Mouse (Mus musculus): ENCODE data around the gene Arhgef3.

The Arhgef3 gene

DNA sequence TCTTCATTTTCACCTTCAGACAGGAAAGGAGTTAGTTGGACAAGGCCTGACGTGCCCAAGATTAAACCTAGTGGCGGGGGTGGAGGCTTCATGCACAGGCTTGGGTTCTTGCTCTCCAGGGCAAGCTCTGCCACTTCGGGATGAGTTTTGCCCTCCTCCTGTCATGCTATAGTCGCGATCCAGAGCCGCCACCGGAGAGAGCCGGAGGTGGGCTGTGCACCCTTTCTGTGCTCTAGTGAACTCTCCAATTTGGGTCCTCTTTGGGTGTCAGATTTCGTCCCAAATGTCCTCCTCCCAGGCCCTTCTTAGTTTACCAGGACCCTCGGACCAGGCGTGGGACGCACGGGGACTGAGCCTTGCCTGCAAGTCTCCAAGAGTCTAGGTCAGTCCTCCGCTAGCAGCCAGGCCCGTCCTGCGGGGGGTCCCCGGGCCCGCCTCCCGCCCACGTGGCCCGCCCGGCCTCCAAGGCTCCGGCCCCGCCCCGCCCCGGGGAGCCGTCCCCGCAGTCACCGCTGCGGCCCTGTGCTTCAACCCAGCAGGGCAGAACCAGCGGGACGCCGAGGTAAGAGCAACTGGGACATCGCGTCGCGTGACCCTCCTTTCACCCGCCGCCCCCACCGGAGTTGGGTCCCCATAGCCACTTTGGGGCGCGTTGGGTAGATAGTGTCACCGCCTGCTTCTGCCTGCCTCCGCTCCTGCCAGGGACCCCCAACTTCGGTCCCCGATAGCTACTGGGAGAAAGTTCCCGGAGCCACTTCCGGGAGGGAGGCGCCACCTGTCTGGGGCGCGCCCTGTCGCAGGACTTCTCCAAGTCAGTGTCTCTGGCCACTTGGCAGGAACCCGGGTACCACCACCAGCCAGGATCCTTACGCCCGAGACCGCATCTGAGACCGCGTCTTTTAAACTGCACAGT lies at the start of gene Arhgef3:
Gene Arhgef3 (plus strand): TSS at position 538 of the 913 bp plus-strand sequence.
- DNase-seq (ENCODE audit: low read depth, low spot score) = no peak

- peak; percentile 81 for DNase-seq (ENCODE audit: low read depth, low spot score)
These were observed 48.3 kb upstream of the Arhgef3 start for GRCm38 (mm10) chr14:27066171-27066929.

GRCm38 (mm10) chr14:27067866-27068271 lies 46.8 kb upstream of the Arhgef3 start:
- DNase-seq (ENCODE audit: low read depth, low spot score) = peak; percentile 94

DNA sequence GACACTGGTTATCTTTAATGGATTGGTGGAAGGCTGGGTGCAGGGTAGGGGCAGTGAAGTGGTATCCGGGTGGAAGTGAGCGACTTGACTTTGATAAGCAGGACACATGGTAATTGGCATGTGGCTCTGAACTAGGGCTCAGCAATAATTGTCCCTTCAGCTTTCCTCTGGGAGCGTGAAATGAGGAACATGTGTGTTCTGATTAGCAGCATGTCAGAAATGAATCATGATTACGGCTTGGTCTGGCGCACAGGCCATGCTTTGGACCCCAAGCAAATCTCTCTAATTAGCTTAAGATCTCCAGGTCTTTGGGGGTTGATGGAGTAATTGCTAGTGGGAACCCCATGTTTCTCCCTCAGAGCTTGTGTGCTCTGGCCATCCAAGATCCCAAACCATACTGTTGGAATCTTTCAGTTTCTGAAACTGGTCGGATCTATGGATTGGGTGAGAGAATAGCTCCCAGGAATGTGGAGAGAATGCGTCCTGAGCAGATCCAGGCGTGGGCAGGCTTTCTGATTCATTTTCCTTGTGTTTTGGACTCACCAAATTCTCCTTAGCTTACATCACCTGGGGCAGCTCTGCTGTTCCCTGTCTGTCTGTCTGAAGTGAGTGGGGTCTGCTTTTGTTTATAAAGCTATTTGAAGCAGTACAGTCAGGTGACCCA lies 45.1 kb upstream of the Arhgef3 start:
- DNase-seq (ENCODE audit: low read depth, low spot score) = no peak

GRCm38 (mm10) chr14:27070128-27070527 lies 44.6 kb upstream of the Arhgef3 start:
- DNase-seq (ENCODE audit: low read depth, low spot score) = no peak

- DNase-seq (ENCODE audit: low read depth, low spot score) = peak; percentile 68
These were observed 43.9 kb upstream of the Arhgef3 start for GRCm38 (mm10) chr14:27070758-27071157.

- peak; percentile 92 for DNase-seq (ENCODE audit: low read depth, low spot score)
These were observed 42.7 kb upstream of the Arhgef3 start for GRCm38 (mm10) chr14:27071985-27072384.

GRCm38 (mm10) chr14:27075084-27075483 lies 39.6 kb upstream of the Arhgef3 start:
- no peak for DNase-seq (ENCODE audit: low read depth, low spot score)

GRCm38 (mm10) chr14:27075909-27076521 lies 38.7 kb upstream of the Arhgef3 start:
- no peak for DNase-seq (ENCODE audit: low read depth, low spot score)

- no peak for DNase-seq (ENCODE audit: low read depth, low spot score)
These were observed 38.2 kb upstream of the Arhgef3 start for GRCm38 (mm10) chr14:27076522-27076920.

DNA sequence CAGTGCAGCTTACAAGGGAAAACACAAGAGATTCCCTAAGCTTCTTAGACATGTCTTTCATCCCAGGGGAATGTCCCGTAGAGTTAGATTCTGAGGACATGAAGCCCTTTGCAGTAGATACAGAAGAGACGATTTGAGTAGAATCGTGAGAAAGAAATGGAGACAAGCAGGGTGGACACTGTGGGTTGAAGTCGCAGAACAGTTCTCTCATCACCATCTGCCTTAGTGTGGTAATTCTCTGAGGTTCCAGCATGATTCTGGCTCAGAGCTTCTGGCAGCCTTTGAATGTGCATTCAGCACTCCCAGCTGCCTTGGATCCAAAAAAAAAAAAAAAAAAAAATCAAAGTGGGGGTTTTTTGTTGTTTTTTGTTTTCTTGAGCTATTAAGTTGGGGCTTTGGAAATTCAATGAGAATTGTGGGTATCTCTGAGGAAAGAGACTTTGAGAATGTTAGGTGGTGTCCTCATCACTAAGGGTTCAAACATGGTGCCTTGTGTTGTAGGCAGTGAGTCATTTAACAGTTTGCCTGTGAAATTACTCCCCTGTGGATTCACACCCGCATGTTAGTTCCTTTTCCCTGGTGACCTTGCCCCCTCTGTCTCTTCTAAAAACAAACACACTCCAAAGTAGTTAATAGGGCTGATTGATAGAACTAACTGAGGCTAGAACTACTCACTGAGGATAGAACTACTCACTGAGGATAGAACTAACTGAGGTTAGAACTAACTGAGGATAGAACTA lies 33.0 kb upstream of the Arhgef3 start:
- no peak for DNase-seq (ENCODE audit: low read depth, low spot score)

DNA sequence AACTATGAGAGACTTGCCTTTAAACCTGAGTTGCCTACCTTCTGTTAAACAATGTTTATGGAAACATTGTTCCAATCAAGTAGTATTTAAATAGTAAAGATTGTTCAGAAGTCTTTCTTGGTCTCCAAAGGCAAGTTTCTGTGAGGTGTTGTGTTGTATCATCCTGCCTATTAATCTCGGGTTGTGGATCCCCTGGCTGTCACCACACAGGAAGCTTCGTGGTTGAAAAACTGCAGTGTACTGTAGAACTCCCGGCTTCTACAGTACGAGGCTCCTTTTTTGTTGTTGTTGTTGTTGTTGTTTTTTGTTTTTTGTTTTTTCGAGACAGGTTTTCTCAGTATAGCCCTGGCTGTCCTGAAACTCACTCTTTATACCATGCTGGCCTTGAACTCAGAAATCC lies 29.2 kb upstream of the Arhgef3 start:
- DNase-seq (ENCODE audit: low read depth, low spot score) = no peak

GRCm38 (mm10) chr14:27085999-27086398 lies 28.7 kb upstream of the Arhgef3 start:
- DNase-seq (ENCODE audit: low read depth, low spot score) = no peak

DNA sequence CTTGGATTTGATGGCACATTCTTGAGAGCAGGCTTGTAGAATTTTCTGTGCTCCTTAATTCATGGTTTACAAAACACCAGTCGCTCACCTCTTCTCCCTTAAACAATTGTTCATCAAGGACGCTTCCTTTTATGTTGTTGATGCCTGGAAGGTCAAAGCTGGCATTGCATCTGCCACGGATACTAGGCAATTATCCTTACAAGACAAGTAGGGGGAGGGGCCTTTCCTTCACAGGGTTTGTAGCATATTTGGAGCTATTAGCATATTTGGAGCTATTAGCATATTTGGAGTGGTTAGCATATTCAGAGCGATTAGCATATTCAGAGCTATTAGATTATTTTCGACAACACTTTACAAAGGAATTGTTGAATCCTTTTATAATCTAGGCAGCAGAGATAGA lies 20.5 kb upstream of the Arhgef3 start:
- DNase-seq (ENCODE audit: low read depth, low spot score) = peak; percentile 84

- DNase-seq (ENCODE audit: low read depth, low spot score) = peak; percentile 59
These were observed 18.6 kb upstream of the Arhgef3 start for GRCm38 (mm10) chr14:27096133-27096532.

DNA sequence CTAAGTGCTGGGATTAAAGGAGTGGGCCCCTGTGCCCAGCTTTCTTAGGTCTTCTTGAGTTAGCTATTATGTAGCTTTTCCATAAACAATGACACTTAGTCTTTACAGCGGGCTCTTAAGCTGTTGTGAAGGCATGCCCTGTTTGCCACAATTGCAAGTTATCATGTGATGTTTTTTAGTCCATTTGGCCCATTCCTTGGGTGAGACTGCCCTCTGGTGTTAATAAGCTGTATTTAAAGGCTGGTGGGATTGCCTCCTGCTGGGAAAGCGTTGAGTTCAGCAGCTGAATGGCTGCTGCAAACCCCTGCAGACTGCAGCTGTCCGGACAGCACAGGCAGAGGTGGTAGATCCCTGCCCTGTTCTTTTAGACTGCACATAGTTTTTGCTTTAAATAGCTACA lies 17.9 kb upstream of the Arhgef3 start:
- peak; percentile 74 for DNase-seq (ENCODE audit: low read depth, low spot score)

DNA sequence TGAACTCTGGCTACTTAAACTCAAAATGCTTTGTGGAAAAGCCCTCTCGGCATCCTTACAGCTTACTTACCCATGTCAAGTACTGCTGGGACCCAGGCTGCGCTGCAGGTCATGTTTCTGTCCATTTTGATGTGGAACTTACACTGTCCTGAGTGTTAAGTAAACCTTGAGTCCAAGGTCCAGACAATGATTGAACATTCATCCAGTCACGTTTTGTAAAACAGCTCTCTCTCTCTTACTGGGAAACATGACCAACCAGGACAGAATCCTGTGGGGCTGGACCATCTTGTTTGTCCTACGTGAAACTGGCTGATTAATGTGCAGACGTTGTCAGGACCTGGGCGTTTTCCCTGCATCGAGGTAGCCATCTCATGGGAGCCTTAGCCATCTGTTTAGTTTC lies 13.0 kb upstream of the Arhgef3 start:
- DNase-seq (ENCODE audit: low read depth, low spot score) = no peak

- no peak for DNase-seq (ENCODE audit: low read depth, low spot score)
These were observed 12.0 kb upstream of the Arhgef3 start for GRCm38 (mm10) chr14:27102720-27103119.

DNA sequence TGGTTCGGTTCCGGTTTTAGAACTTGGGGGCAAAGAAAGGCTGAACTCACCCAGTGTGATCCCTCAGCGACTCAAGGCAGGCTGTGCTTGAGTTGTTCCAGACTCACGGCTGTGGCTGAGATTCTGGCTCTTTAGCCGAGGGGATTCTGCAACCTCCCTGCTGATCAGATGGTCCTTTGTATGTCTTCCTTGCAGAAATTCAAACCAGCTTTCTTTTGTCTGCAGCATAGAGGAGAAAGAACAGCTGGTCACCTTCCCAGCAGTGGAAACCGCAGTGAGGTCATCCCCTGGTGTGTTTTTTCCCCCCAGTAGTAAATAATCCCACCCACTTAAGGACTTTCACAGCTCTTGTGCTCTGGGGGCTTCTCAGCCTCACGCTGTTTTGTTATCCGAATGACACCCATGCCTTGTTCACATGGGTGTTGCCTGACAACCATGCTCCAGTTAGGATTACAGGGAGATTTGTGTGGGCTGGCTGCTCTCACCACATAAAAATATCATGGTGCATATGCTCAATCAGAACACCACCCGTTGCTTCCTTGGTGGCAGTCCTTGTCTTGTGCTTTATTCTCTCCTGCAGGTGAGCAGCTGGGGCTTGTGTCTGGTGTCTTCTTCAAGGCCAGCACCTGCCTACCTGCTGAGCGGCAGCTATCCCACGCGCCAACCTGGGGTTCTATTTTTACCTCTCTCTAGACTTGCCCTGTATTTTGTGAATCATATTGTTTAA lies 8.8 kb upstream of the Arhgef3 start:
- DNase-seq (ENCODE audit: low read depth, low spot score) = no peak

Measured in ES-CJ7 (cell line).